ENCODE assay signal across 18 mouse cellular contexts in genomic region chr1:67182201-67182600, GRCm38 (mm10). TPM values are rescaled to one million over a fixed set of nuclear protein-coding genes. Genes with fewer than 3 reads are reported as not detected.
"Had no signal": no experiment of that assay in that cellular context is flagged by ENCODE, and none has a peak within 500 bp of the region (broad histone marks: within the 10 kb centered on the region; RNA-seq: fewer than 3 reads in every experiment).

No protein-coding gene starts in this region.

- H3K4me3 ChIP-seq: midbrain, embryonic 10.5 days; midbrain, embryonic 12.5 days; neural tube, embryonic 12.5 days; stomach, embryonic 15.5 days had no signal

- H3K4me2 ChIP-seq: midbrain, embryonic 12.5 days; neural tube, embryonic 12.5 days; stomach, embryonic 15.5 days had no signal

- H3K9ac ChIP-seq: midbrain, embryonic 12.5 days; neural tube, embryonic 12.5 days; stomach, embryonic 15.5 days had no signal

- H3K27me3 ChIP-seq: midbrain, embryonic 12.5 days; neural tube, embryonic 12.5 days; stomach, embryonic 15.5 days had no signal

- H3K36me3 ChIP-seq: midbrain, embryonic 10.5 days; midbrain, embryonic 12.5 days; neural tube, embryonic 12.5 days; stomach, embryonic 15.5 days had no signal

- DNase-seq: lung, adult 18-20 months; lung, postnatal 10 days; lung, postnatal 4 days; midbrain, embryonic 14.5 days; right cerebral cortex, postnatal 14 days; thymus, adult 2 months; thymus, postnatal 25 days; thymus, postnatal 4 days had no signal

- H3K4me1 ChIP-seq: midbrain, embryonic 10.5 days; midbrain, embryonic 12.5 days; stomach, embryonic 15.5 days had no signal

- H3K27ac ChIP-seq: midbrain, embryonic 10.5 days; midbrain, embryonic 12.5 days; neural tube, embryonic 12.5 days; stomach, embryonic 15.5 days; stomach, postnatal 0 days had no signal

- H3K9me3 ChIP-seq: midbrain, embryonic 10.5 days; midbrain, embryonic 12.5 days; neural tube, embryonic 12.5 days; stomach, embryonic 15.5 days had no signal

- ATAC-seq: midbrain, embryonic 16.5 days had no signal

RNA-seq across cellular contexts. Expression of gene Cps1, which starts 59.4 kb away (rescaled TPM):
- total RNA-seq: megakaryocyte, adult 5-6 weeks; megakaryocyte-erythroid progenitor cell, adult 5-6 weeks; monocyte, adult 5-6 weeks; neutrophil, adult 5-6 weeks had no signal
- polyA plus RNA-seq: midbrain, embryonic 10.5 days had no signal
